Mouse (Mus musculus) G1E (cell line): ENCODE data around the gene Klf17. TPM values are rescaled to one million over a fixed set of nuclear protein-coding genes. Genes with fewer than 3 reads are reported as not detected.

Experiments
- ATAC-seq: 2 replicates; pipeline ENCODE4 v1.8.0; 2016; ENCODE audit warnings: mild to moderate bottlenecking; ENCODE audit not compliant: insufficient number of reproducible peaks, poor library complexity, low FRiP score, severe bottlenecking; ENCODE audit errors: extremely low read depth
- DNase-seq: peaks from one replicate; pipeline ENCODE4 v3.0.0; 2012; ENCODE audit warnings: low spot score
- H3K27me3 ChIP-seq: 2 replicates; pipeline ENCODE4 v1.6.1; 2012; ENCODE audit warnings: mild to moderate bottlenecking, low read length, inconsistent platforms; ENCODE audit not compliant: insufficient read depth
- H3K36me3 ChIP-seq: replicated peaks from 2 replicates; pipeline ENCODE3; 2012; ENCODE audit warnings: mild to moderate bottlenecking, inconsistent platforms
- H3K4me1 ChIP-seq: 2 replicates; pipeline ENCODE4 v1.6.1; 2012; ENCODE audit warnings: low read depth, low read length, inconsistent platforms, mixed read lengths; ENCODE audit not compliant: insufficient read depth
- H3K4me3 ChIP-seq: 2 replicates; pipeline ENCODE4 v1.5.1; 2012; ENCODE audit warnings: low read depth, mild to moderate bottlenecking, inconsistent platforms, low read length, moderate library complexity, mixed read lengths
- H3K9me3 ChIP-seq: replicated peaks from 2 replicates; pipeline ENCODE4 v1.6.1; 2012; ENCODE audit warnings: inconsistent platforms
- CTCF ChIP-seq: IDR thresholded peaks from 2 replicates; pipeline ENCODE4 v1.5.1; 2012; ENCODE audit warnings: low read depth, low read length, inconsistent platforms, mixed read lengths
- GATA1 ChIP-seq: IDR thresholded peaks from 2 replicates; pipeline ENCODE4 v1.6.1; 2012; ENCODE audit warnings: borderline replicate concordance, low read length, inconsistent platforms, mixed read lengths
- GATA2 ChIP-seq: IDR thresholded peaks from 2 replicates; pipeline ENCODE4 v1.6.1; 2012; ENCODE audit warnings: low read depth, low read length, inconsistent platforms, borderline replicate concordance
- POLR2AphosphoS5 ChIP-seq: IDR thresholded peaks from 2 replicates; pipeline ENCODE4 v1.6.1; 2012; ENCODE audit warnings: low read depth, low read length, inconsistent platforms; ENCODE audit not compliant: insufficient replicate concordance
- TAL1 ChIP-seq: conservative IDR thresholded peaks from 2 replicates; pipeline ENCODE4 v1.6.1; 2012; ENCODE audit warnings: low read depth, low read length, inconsistent platforms, mixed read lengths
- polyA plus RNA-seq: library from polyadenylated mRNA; stranded (reverse); fragments of >175 nt; gene quantifications from 2 replicates; pipeline ENCODE4 v1.2.3, GENCODE M21; 2012
- total RNA-seq, 2 experiments: library from RNA; stranded (forward) in 1 of 2; stranded (reverse) in 1 of 2; fragments of 200-1000 nt in 1 of 2; fragments of >200 nt in 1 of 2; fragmentation: Nextera tagmentation in 1 of 2; gene quantifications; 2 replicates each; pipeline ENCODE4 v1.2.3; 2014 to 2017

Klf17 gene
- not detected in 2 replicates for total RNA-seq (2014; fragmentation: Nextera tagmentation)
- 0.12 TPM in 1 of 2 replicates, not detected in the other for total RNA-seq (2017)
- not detected in 2 replicates for polyA plus RNA-seq

DNA sequence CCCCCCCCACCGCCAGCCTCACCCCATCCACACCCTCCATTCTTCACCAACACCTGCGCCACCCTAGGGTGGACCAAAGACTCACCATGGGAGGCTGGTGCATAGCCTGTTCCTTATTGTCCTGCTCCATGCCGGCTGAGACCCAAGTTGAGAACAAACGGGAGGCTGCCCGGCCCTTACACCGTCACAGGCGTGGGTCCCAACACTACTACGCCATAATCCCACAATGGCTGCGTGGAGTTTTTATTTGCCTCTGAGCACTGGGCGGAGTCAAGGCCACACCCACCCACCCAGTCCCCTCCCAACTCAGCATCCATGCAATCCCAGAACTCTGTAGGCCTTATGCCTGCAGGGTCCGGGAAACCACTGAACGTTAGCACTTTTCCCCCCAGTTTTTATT lies at the start of gene Klf17:
Gene Klf17, minus strand, starts transcription at position 233 of the 400 bp plus-strand sequence.
- no peaks in the 10 kb centered on the region for H3K4me1 ChIP-seq
- no peaks in the 10 kb centered on the region; the same call in 1 of the 2 replicates for H3K27me3 ChIP-seq
- no peaks in the 10 kb centered on the region for H3K9me3 ChIP-seq
- no peak within 1 kb of the TSS for H3K4me3 ChIP-seq
- DNase-seq (no peak), ATAC-seq (no peak)
- no peak for TF ChIP-seq CTCF
- no peak for TF ChIP-seq GATA1
- TF ChIP-seq GATA2, result no peak
- no peak for TF ChIP-seq TAL1
- no peak for TF ChIP-seq POLR2AphosphoS5
- no peaks in the 10 kb centered on the region for H3K36me3 ChIP-seq

DNA sequence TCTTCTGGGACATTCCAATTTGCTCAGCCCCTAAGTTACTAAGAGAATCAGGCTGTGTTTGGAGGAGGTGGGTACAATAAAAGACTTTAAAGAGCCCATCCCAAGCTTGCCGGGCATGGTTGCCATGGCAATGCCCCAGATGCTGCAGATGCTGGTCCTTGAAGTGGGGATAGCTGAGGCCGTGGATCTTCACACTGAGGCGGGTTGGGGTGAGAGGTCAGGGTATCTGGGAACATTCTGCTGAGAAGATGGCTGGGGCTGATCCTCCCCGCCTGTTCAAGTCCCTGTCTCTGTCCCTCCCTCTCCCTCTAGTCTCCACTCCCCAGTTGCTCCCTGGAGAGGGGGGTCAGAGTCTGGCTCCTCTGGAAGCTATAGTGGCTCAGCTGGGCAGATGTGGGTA lies 48.9 kb upstream of the Klf17 start:
- TF ChIP-seq CTCF (no peak), POLR2AphosphoS5 (no peak), GATA2 (no peak), GATA1 (no peak), TAL1 (no peak)
- DNase-seq, result no peak
- Histone ChIP-seq H3K27me3 (peaks cover 43% of the 10 kb centered on the region), H3K4me3 (no peak overlapping the region), H3K36me3 (no peaks in the 10 kb centered on the region), H3K4me1 (peaks cover 14% of the 10 kb centered on the region), H3K9me3 (peaks cover 16% of the 10 kb centered on the region)
- no peak for ATAC-seq

DNA sequence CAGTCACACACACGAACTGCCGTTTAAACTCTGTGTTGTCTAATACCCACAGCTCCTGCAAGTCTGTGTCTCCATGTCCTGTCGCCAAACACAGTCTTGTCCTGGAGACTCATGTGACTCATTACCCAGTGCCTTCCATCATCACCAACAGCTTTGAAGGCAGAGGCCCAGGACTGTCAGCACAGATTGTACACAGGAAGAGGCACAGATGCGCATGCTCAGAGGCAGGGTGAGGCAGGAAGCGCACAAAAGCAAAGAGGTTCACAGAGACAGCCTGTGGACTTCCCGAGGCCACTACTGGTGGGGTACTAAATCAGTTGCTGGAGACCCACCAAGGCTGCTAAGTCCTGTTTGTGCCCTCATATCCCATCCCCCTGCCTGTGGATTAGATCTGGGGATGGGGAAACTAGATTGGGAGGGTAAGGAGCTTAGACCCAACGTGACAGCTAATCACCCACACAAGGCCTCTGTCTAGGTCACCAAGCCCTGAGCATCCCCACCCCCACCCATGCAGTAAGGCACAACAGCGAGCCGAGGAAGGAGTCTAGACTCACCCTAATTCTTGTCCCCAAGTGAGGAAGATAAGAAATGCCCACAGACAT lies 48.2 kb upstream of the Klf17 start:
- DNase-seq (no peak), ATAC-seq (no peak)
- Histone ChIP-seq H3K36me3 (no peaks in the 10 kb centered on the region), H3K4me1 (peaks cover 14% of the 10 kb centered on the region), H3K27me3 (peaks cover 37% of the 10 kb centered on the region), H3K9me3 (peaks cover 16% of the 10 kb centered on the region), H3K4me3 (no peak overlapping the region)
- TF ChIP-seq GATA2, result no peak
- TF ChIP-seq TAL1, result no peak
- no peak for TF ChIP-seq POLR2AphosphoS5
- no peak for TF ChIP-seq GATA1
- TF ChIP-seq CTCF, result no peak

DNA sequence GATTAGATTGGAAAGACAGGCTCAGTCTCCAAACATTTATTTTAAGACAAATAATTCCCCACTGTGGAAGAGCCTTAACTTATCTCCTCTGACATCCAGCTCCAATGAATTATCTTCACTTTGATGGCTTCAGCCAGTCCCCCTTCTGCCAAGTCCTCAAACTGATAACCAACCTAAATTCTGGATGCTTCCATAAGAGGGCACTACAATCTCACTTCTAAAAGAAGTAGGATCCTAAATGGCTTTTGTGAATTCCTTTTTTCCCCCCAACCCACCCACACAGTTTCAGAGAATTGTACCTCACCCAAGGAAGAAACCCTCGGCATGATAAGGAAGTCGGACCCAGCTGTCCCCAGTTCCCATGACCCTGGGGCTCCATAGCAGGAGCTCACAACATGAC lies 45.5 kb upstream of the Klf17 start:
- DNase-seq, result no peak
- Histone ChIP-seq H3K9me3 (peaks cover 9% of the 10 kb centered on the region), H3K36me3 (no peaks in the 10 kb centered on the region), H3K4me3 (no peak overlapping the region), H3K27me3 (peaks cover 29% of the 10 kb centered on the region), H3K4me1 (peaks cover 34% of the 10 kb centered on the region)
- no peak for ATAC-seq
- TF ChIP-seq POLR2AphosphoS5 (no peak), GATA2 (no peak), GATA1 (no peak), TAL1 (no peak), CTCF (no peak)

DNA sequence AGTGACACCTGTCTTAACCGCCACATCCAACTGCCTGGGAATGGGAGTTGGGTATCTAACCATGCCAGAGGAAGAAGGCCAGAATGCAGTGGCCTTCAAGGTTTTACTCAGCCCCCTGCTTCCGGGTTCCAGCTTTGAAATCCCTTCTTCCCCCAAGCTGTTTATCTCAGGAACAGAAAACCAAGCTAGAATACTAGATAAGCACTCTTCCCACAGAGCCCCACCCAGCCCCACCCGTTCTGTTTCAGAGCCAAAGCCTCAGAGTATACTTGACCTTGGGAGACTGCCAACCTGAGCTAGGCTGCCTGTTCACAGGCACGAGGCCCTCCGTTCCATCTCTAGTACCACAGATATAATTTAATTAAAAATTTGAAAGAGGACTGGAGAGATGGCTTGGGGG lies 41.5 kb upstream of the Klf17 start:
- H3K9me3 ChIP-seq, result peaks cover 2% of the 10 kb centered on the region; the same call in 1 of the 2 replicates
- no peaks in the 10 kb centered on the region for H3K36me3 ChIP-seq
- TF ChIP-seq TAL1 (peak; percentile 78), CTCF (no peak)
- H3K4me3 ChIP-seq, result no peak overlapping the region
- DNase-seq (peak; percentile 46), ATAC-seq (peak; percentile 86)
- H3K27me3 ChIP-seq, result peaks cover 2% of the 10 kb centered on the region; the same call in 1 of the 2 replicates
- peaks cover 35% of the 10 kb centered on the region for H3K4me1 ChIP-seq

- ATAC-seq (no peak), DNase-seq (no peak)
- H3K4me1 ChIP-seq, result peaks cover 6% of the 10 kb centered on the region
- peaks cover 7% of the 10 kb centered on the region; the same call in 1 of the 2 replicates for H3K27me3 ChIP-seq
- no peaks in the 10 kb centered on the region for H3K36me3 ChIP-seq
- H3K9me3 ChIP-seq, result no peaks in the 10 kb centered on the region
- H3K4me3 ChIP-seq, result no peak overlapping the region
- no peak for TF ChIP-seq POLR2AphosphoS5
- no peak for TF ChIP-seq GATA2
- TF ChIP-seq CTCF, result no peak
- TF ChIP-seq GATA1, result no peak
Measured at GRCm38 (mm10) chr4:117799904-117800303, 34.5 kb upstream of the Klf17 start.

DNA sequence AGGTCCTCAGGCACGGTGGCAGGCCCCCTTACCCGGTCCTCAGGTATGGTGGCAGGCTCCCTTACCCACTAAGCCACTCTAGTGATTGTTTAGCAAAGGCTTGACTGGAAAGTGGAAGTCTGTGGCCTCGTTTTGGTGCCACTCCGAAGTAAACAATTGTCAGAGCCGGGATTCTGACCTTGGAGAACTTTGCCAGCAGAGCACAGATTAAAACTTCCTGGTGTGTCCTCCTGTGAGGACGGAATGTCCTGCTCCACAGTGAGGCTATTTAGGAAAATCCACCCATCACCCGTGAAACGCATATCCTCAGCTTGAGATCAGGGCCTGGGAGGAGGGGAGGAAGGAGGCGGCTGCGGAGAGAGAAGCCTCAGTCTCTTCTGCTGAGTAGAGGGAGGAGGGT lies 22.9 kb upstream of the Klf17 start:
- Histone ChIP-seq H3K27me3 (peaks cover 14% of the 10 kb centered on the region), H3K9me3 (peaks cover 2% of the 10 kb centered on the region), H3K36me3 (no peaks in the 10 kb centered on the region), H3K4me1 (no peaks in the 10 kb centered on the region), H3K4me3 (no peak overlapping the region)
- ATAC-seq, result no peak
- TF ChIP-seq GATA1, result no peak
- TF ChIP-seq TAL1, result no peak
- no peak for TF ChIP-seq GATA2
- no peak for TF ChIP-seq POLR2AphosphoS5
- no peak for TF ChIP-seq CTCF
- DNase-seq, result no peak
